Mouse (Mus musculus) layer of hippocampus, adult 11-12 months (tissue): ENCODE results near the gene Fxyd6.

ENCODE experiments used
- DNase-seq: peaks from one replicate; pipeline ENCODE4 v3.0.0; 2022; ENCODE audit warnings: low spot score

The Fxyd6 gene

GRCm38 (mm10) chr9:45370117-45370561 lies at the start of gene Fxyd6:
Gene Fxyd6, plus strand, starts transcription at chr9:45370185.
- no peak for DNase-seq

- no peak for DNase-seq
Observed at GRCm38 (mm10) chr9:45321465-45321864, 48.5 kb upstream of the Fxyd6 start.

GRCm38 (mm10) chr9:45321946-45322430 lies 48.0 kb upstream of the Fxyd6 start:
- DNase-seq: no peak

GRCm38 (mm10) chr9:45326390-45326789 lies 43.6 kb upstream of the Fxyd6 start:
- no peak for DNase-seq

- DNase-seq: no peak
Observed at GRCm38 (mm10) chr9:45328263-45328662, 41.7 kb upstream of the Fxyd6 start.

- DNase-seq: no peak
Observed at GRCm38 (mm10) chr9:45329577-45329976, 40.4 kb upstream of the Fxyd6 start.

- no peak for DNase-seq
Observed at GRCm38 (mm10) chr9:45337406-45337805, 32.6 kb upstream of the Fxyd6 start.

GRCm38 (mm10) chr9:45343066-45343465 lies 26.9 kb upstream of the Fxyd6 start:
- DNase-seq: no peak

- DNase-seq: no peak
Observed at GRCm38 (mm10) chr9:45345516-45345915, 24.5 kb upstream of the Fxyd6 start.

- no peak for DNase-seq
Observed at GRCm38 (mm10) chr9:45346276-45346675, 23.7 kb upstream of the Fxyd6 start.

- DNase-seq: no peak
Observed at GRCm38 (mm10) chr9:45348560-45348959, 21.4 kb upstream of the Fxyd6 start.

- no peak for DNase-seq
Observed at GRCm38 (mm10) chr9:45349181-45349580, 20.8 kb upstream of the Fxyd6 start.

- no peak for DNase-seq
Observed at GRCm38 (mm10) chr9:45349851-45350250, 20.1 kb upstream of the Fxyd6 start.

- DNase-seq: no peak
Observed at GRCm38 (mm10) chr9:45355192-45355591, 14.8 kb upstream of the Fxyd6 start.

GRCm38 (mm10) chr9:45358356-45358755 lies 11.6 kb upstream of the Fxyd6 start:
- DNase-seq: no peak

GRCm38 (mm10) chr9:45362051-45362461 lies 7.9 kb upstream of the Fxyd6 start:
- no peak for DNase-seq

GRCm38 (mm10) chr9:45363639-45364214 lies 6.3 kb upstream of the Fxyd6 start:
- DNase-seq: no peak

GRCm38 (mm10) chr9:45367716-45368115 lies 2.3 kb upstream of the Fxyd6 start:
- DNase-seq: no peak

GRCm38 (mm10) chr9:45368341-45368901 lies 1.6 kb upstream of the Fxyd6 start:
- DNase-seq: no peak

- DNase-seq: no peak
Observed at GRCm38 (mm10) chr9:45370616-45371336, 791 bp downstream of the Fxyd6 start.

- DNase-seq: no peak
Observed at GRCm38 (mm10) chr9:45371337-45371707, 1.3 kb downstream of the Fxyd6 start.

GRCm38 (mm10) chr9:45373896-45374295 lies 3.9 kb downstream of the Fxyd6 start:
- no peak for DNase-seq

GRCm38 (mm10) chr9:45374988-45375502 lies 5.1 kb downstream of the Fxyd6 start:
- no peak for DNase-seq
